Mouse (Mus musculus) thymus, adult 2 months (tissue): Measurements from ENCODE around the gene Smg1.

Source experiments
- CTCF ChIP-seq: fragments of 200-500 bp; IDR thresholded peaks from 2 replicates; pipeline ENCODE4 v1.5.1; 2012; ENCODE audit warnings: mild to moderate bottlenecking, control low read depth, low read length, moderate library complexity, borderline replicate concordance; ENCODE audit not compliant: control insufficient read depth, poor library complexity, insufficient read depth; ENCODE audit errors: extremely low read depth
- POLR2A ChIP-seq: fragments of 200-500 bp; IDR thresholded peaks from 2 replicates; pipeline ENCODE4 v1.6.1; 2012; ENCODE audit warnings: mild to moderate bottlenecking, low read length, control low read depth, moderate library complexity; ENCODE audit not compliant: control insufficient read depth, poor library complexity, insufficient read depth; ENCODE audit errors: extremely low read depth

- TF ChIP-seq CTCF (no peak), POLR2A (no peak)
Measured at GRCm38 (mm10) chr7:118184604-118185003, 58.9 kb downstream of the Smg1 start.
